Mouse (Mus musculus): ENCODE results near the gene Sema6d. TPM values are rescaled to one million over a fixed set of nuclear protein-coding genes. Genes with fewer than 3 reads are reported as not detected.

Gene Sema6d
- polyA plus RNA-seq, 1 experiment from 2014 or later: 16.0 TPM

DNA sequence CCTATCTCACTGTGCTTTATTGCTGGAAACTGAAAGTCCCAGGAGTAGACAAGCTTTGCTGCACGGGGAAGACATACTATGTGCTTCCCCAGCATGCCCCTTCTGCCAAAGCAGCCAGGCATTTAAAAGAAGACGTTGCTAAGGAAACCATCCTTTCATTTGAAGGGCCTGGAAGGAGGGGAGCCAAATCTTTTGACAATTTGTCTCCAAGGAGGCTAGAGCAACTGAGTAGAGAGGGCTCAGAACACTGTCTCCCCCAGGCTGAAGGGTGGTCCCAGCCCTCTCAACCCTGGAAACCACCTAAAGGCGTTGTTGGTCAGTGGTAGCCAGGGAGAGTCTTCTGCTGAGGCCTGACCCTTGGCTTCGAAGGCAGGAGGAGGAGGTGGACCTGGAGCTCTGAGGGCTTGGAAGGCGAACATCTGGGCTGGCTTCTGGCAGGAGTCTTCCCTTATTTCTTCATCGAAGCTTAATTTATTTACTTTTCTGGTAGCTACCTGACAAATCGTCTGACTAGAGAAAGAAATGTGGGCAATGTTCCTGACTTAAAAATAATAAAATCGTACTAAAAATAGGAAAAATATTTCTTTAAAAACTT lies 545.6 kb downstream of the Sema6d start:
- Histone ChIP-seq H3K36me3 (ENCODE audit: control insufficient read depth, insufficient read depth, low read length) (no peaks in the 10 kb centered on the region), H3K27me3 (ENCODE audit: control insufficient read depth, insufficient read depth, low read length) (no peaks in the 10 kb centered on the region), H3K4me1 (ENCODE audit: control insufficient read depth, insufficient read depth, low read length) (peaks cover 3% of the 10 kb centered on the region; the same call in 1 of the 2 replicates), H3K9ac (replicated peaks; ENCODE audit: low read depth, low read length) (no peak overlapping the region), H3K27ac (ENCODE audit: low read length) (0 out of 2 replicates have a peak overlapping the region, but pooled peaks have one; percentile 15), H3K4me3 (ENCODE audit: low read depth, low read length) (no peak overlapping the region), H3K9me3 (ENCODE audit: control insufficient read depth, low read depth, low read length) (no peaks in the 10 kb centered on the region), H3K4me2 (replicated peaks; ENCODE audit: low read depth, low read length) (no peak overlapping the region)
- 46% methylated on average over 8 of the region's 8 CpGs for WGBS
- ATAC-seq (ENCODE audit: insufficient number of reproducible peaks, insufficient read depth, low FRiP score, low read depth): no peak

DNA sequence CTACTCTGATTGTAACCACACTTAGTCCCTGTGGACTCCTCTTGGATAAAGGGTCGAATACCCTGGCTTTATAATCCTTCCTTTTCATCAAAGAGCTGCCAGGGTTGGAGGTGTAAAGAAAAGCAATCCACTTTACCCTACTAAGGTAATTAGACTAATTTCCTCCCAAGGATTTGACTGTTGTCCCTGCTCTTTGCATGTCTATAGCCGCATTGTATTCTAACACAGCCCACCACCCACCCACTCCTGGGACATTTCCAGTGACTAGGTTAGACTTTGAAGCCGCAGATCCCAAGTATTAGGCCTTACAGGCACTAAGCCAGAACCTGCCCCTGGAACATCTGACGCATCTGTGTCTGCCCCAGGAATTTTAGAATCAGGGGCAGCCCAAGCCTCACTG lies 547.3 kb downstream of the Sema6d start:
- no peak overlapping the region for H3K27ac ChIP-seq (ENCODE audit: low read length)
- no peak overlapping the region for H3K9ac ChIP-seq (replicated peaks; ENCODE audit: low read depth, low read length)
- ATAC-seq (ENCODE audit: insufficient number of reproducible peaks, insufficient read depth, low FRiP score, low read depth): no peak
- H3K4me1 ChIP-seq (ENCODE audit: control insufficient read depth, insufficient read depth, low read length): peaks cover 3% of the 10 kb centered on the region; the same call in 1 of the 2 replicates
- no peak overlapping the region for H3K4me2 ChIP-seq (replicated peaks; ENCODE audit: low read depth, low read length)
- WGBS: 64% methylated on average over 4 of the region's 4 CpGs
- no peaks in the 10 kb centered on the region for H3K36me3 ChIP-seq (ENCODE audit: control insufficient read depth, insufficient read depth, low read length)
- H3K9me3 ChIP-seq (ENCODE audit: control insufficient read depth, low read depth, low read length): no peaks in the 10 kb centered on the region
- no peak overlapping the region for H3K4me3 ChIP-seq (ENCODE audit: low read depth, low read length)
- H3K27me3 ChIP-seq (ENCODE audit: control insufficient read depth, insufficient read depth, low read length): no peaks in the 10 kb centered on the region

DNA sequence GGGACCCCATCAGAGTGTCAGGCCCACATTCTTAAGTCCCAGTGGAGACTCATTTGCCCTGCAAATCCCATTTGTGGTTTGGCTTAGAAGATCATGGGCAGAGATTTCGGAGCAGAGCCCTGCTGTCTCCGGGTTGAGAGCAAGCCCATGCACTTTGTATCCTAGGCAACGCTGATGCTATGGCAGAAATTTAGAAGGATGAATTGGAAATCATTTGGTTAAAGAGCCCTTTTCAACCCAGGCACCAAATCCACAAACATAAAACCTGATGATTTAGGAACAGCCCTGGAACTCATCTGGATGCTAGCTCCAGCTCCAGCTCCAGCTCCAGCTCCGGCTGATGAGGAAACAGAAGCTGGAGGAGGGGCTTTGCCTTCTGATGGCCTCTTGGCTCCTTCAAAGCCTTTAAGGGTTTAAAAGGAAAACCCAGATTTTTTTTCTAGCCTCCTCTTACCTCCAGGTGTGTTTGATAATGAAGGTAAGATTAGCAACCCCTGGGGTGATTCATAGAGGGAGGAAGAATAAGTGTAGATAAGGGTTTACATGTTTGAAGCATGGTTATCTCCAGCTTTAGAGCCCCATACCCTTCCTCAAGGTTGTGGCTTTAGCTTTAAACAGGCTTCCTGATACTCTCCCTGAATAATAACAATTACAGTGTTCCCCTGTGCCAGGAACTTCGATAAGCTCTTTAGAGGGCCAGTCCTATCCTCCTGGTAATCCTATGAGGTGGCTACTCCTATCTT lies 549.6 kb downstream of the Sema6d start:
- H3K4me3 ChIP-seq (ENCODE audit: low read depth, low read length): no peak overlapping the region
- no peak overlapping the region for H3K27ac ChIP-seq (ENCODE audit: low read length)
- H3K27me3 ChIP-seq (ENCODE audit: control insufficient read depth, insufficient read depth, low read length): no peaks in the 10 kb centered on the region
- no peaks in the 10 kb centered on the region for H3K9me3 ChIP-seq (ENCODE audit: control insufficient read depth, low read depth, low read length)
- H3K36me3 ChIP-seq (ENCODE audit: control insufficient read depth, insufficient read depth, low read length): no peaks in the 10 kb centered on the region
- 68% methylated on average over 5 of the region's 5 CpGs for WGBS
- H3K9ac ChIP-seq (replicated peaks; ENCODE audit: low read depth, low read length): no peak overlapping the region
- H3K4me1 ChIP-seq (ENCODE audit: control insufficient read depth, insufficient read depth, low read length): peaks cover 3% of the 10 kb centered on the region; the same call in 1 of the 2 replicates
- no peak overlapping the region for H3K4me2 ChIP-seq (replicated peaks; ENCODE audit: low read depth, low read length)
- no peak for ATAC-seq (ENCODE audit: insufficient number of reproducible peaks, insufficient read depth, low FRiP score, low read depth)

DNA sequence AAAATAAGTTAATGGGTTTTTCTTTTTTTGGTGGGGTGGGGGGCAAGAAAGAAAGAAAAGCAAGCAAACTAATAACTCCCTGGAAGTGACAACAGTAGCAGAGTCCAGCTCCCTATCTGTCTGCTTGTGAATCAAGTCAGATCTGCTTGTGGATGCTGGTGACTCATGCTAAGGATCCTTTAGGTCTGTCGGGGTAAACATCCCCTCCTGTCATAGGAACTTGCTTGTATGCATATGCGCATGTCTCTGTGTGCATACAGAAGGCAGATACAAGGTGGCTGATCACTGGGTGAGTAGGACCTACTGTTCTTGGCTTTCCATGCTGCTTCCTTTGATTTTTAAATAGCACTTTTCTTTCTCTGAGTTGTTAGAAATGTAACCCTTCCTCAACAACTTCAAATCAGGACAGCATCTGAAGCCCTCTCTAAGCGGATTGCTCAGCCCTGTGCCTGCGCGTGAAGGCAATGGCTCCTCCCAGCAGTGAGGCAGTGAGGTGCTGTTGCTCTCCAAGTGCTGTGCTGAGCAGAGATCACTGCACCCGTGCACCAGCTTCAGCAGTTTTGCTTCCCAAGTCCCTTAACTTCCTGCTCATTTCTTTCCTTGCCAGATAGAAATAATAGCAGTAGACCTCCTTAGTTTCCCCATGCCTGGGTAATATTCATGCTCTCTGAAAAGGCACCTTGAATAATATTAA lies 550.9 kb downstream of the Sema6d start:
- Histone ChIP-seq H3K9ac (replicated peaks; ENCODE audit: low read depth, low read length) (no peak overlapping the region), H3K27me3 (ENCODE audit: control insufficient read depth, insufficient read depth, low read length) (no peaks in the 10 kb centered on the region), H3K27ac (ENCODE audit: low read length) (no peak overlapping the region), H3K9me3 (ENCODE audit: control insufficient read depth, low read depth, low read length) (no peaks in the 10 kb centered on the region), H3K36me3 (ENCODE audit: control insufficient read depth, insufficient read depth, low read length) (no peaks in the 10 kb centered on the region), H3K4me2 (replicated peaks; ENCODE audit: low read depth, low read length) (no peak overlapping the region), H3K4me3 (ENCODE audit: low read depth, low read length) (no peak overlapping the region), H3K4me1 (ENCODE audit: control insufficient read depth, insufficient read depth, low read length) (no peaks in the 10 kb centered on the region)
- 41% methylated on average over 6 of the region's 6 CpGs for WGBS
- ATAC-seq (ENCODE audit: insufficient number of reproducible peaks, insufficient read depth, low FRiP score, low read depth): no peak

DNA sequence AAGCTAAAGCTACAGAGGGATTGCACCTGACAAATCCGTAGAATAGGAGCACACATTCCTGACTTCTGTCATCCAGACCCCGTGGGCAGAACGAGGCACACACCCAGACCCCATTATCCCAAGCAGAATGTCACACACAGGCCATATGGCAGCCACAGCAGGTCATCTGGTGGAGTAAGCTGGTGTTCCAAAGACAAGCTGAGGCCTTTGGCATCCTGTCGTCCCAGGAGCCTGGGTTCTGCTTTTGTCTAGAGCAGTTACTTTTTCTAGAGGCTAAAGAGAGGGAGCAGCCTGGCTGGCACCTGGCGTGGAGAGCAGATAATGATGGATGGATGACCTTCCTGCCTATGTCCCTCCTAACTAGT lies 551.4 kb downstream of the Sema6d start:
- Histone ChIP-seq H3K9ac (replicated peaks; ENCODE audit: low read depth, low read length) (no peak overlapping the region), H3K27me3 (ENCODE audit: control insufficient read depth, insufficient read depth, low read length) (no peaks in the 10 kb centered on the region), H3K4me1 (ENCODE audit: control insufficient read depth, insufficient read depth, low read length) (no peaks in the 10 kb centered on the region), H3K4me3 (ENCODE audit: low read depth, low read length) (no peak overlapping the region), H3K9me3 (ENCODE audit: control insufficient read depth, low read depth, low read length) (no peaks in the 10 kb centered on the region), H3K4me2 (replicated peaks; ENCODE audit: low read depth, low read length) (no peak overlapping the region), H3K27ac (ENCODE audit: low read length) (no peak overlapping the region), H3K36me3 (ENCODE audit: control insufficient read depth, insufficient read depth, low read length) (no peaks in the 10 kb centered on the region)
- no peak for ATAC-seq (ENCODE audit: insufficient number of reproducible peaks, insufficient read depth, low FRiP score, low read depth)
- 43% methylated on average over 5 of the region's 5 CpGs for WGBS

DNA sequence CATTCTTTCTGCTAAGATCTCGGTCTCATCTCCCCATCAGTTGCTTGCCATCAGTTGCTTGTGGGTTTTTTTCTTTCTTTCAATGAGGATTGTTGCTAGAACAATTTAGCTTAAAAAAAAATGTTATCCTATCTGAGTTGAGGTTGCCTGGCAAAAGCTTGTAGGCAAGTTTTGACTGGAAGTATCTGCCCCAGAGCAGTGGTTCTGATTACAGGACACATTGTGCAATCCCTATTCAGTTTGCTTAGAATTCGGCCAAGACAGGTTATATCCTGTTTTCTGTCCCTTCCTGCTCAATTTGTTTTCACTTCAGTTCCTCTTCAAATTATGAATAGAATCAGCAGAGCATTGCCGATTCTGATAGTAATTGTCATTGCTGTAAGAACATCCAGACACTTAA lies 552.4 kb downstream of the Sema6d start:
- 67% methylated on average over 3 of the region's 3 CpGs for WGBS
- Histone ChIP-seq H3K36me3 (ENCODE audit: control insufficient read depth, insufficient read depth, low read length) (no peaks in the 10 kb centered on the region), H3K4me2 (replicated peaks; ENCODE audit: low read depth, low read length) (no peak overlapping the region), H3K4me3 (ENCODE audit: low read depth, low read length) (no peak overlapping the region), H3K27me3 (ENCODE audit: control insufficient read depth, insufficient read depth, low read length) (no peaks in the 10 kb centered on the region), H3K4me1 (ENCODE audit: control insufficient read depth, insufficient read depth, low read length) (no peaks in the 10 kb centered on the region), H3K9ac (replicated peaks; ENCODE audit: low read depth, low read length) (no peak overlapping the region), H3K9me3 (ENCODE audit: control insufficient read depth, low read depth, low read length) (no peaks in the 10 kb centered on the region), H3K27ac (ENCODE audit: low read length) (no peak overlapping the region)
- no peak for ATAC-seq (ENCODE audit: insufficient number of reproducible peaks, insufficient read depth, low FRiP score, low read depth)

DNA sequence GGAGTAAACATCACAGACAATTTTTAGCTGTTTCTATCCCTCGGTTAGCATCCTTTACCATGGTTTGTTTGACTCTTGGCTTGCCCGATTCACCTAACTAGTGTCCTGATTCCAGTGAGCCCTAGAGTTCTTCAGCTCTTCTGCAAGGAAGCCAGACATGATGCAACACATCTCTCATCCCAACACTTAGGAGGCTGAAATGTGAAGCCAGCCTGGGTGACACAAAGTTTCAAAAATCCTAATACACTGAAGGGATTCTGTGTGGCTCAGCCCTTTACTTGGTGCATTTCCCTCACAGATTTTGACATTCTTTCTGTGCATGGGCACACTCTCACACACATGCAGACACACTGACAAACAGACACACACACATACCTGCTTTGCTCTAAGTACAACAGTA lies 560.8 kb downstream of the Sema6d start:
- H3K4me3 ChIP-seq (ENCODE audit: low read depth, low read length): no peak overlapping the region
- H3K9me3 ChIP-seq (ENCODE audit: control insufficient read depth, low read depth, low read length): no peaks in the 10 kb centered on the region
- H3K36me3 ChIP-seq (ENCODE audit: control insufficient read depth, insufficient read depth, low read length): no peaks in the 10 kb centered on the region
- ATAC-seq (ENCODE audit: insufficient number of reproducible peaks, insufficient read depth, low FRiP score, low read depth): no peak
- no peak overlapping the region for H3K4me2 ChIP-seq (replicated peaks; ENCODE audit: low read depth, low read length)
- no peak overlapping the region for H3K27ac ChIP-seq (ENCODE audit: low read length)
- H3K9ac ChIP-seq (replicated peaks; ENCODE audit: low read depth, low read length): no peak overlapping the region
- H3K4me1 ChIP-seq (ENCODE audit: control insufficient read depth, insufficient read depth, low read length): no peaks in the 10 kb centered on the region
- WGBS: 88% methylated on average over 2 of the region's 2 CpGs
- no peaks in the 10 kb centered on the region for H3K27me3 ChIP-seq (ENCODE audit: control insufficient read depth, insufficient read depth, low read length)

DNA sequence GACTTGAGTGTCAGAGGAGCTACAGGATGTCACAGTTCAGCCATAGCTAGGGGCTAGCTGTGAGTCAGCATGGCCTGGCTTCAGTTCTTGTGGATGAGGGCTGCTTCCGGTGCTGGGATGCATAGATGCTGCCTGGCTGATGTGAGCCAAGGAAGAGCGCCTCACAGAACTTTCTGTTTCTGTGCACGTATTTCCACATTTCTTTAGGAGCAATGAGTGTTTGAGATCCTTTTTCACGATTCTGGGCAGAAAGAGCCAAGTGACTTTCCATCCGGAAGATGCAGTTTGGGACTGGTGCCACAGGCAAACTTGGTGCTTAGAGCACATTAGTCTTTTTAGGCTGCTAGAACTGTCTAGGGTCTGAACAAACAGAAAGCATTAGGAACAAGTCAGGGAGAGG lies 561.4 kb downstream of the Sema6d start:
- no peaks in the 10 kb centered on the region for H3K9me3 ChIP-seq (ENCODE audit: control insufficient read depth, low read depth, low read length)
- no peak overlapping the region for H3K4me2 ChIP-seq (replicated peaks; ENCODE audit: low read depth, low read length)
- H3K27me3 ChIP-seq (ENCODE audit: control insufficient read depth, insufficient read depth, low read length): no peaks in the 10 kb centered on the region
- ATAC-seq (ENCODE audit: insufficient number of reproducible peaks, insufficient read depth, low FRiP score, low read depth): no peak
- no peak overlapping the region for H3K27ac ChIP-seq (ENCODE audit: low read length)
- H3K4me3 ChIP-seq (ENCODE audit: low read depth, low read length): no peak overlapping the region
- no peak overlapping the region for H3K9ac ChIP-seq (replicated peaks; ENCODE audit: low read depth, low read length)
- 77% methylated on average over 5 of the region's 5 CpGs for WGBS
- H3K36me3 ChIP-seq (ENCODE audit: control insufficient read depth, insufficient read depth, low read length): no peaks in the 10 kb centered on the region
- no peaks in the 10 kb centered on the region for H3K4me1 ChIP-seq (ENCODE audit: control insufficient read depth, insufficient read depth, low read length)
